ENCODE assay signal across 11 mouse cellular contexts in genomic region chr12:3809520-3810180, GRCm38 (mm10). TPM values are rescaled to one million over a fixed set of nuclear protein-coding genes. Genes with fewer than 3 reads are reported as not detected.
DNase-seq lines count a peak whose midpoint lies in the region; ATAC-seq and TF ChIP-seq lines count a peak whose summit lies in the region.
"Had no signal": no experiment of that assay in that cellular context is flagged by ENCODE, and none has a peak within 500 bp of the region (broad histone marks: within the 10 kb centered on the region; RNA-seq: fewer than 3 reads in every experiment).

No protein-coding gene starts in this region.

- no peak for DNase-seq in heart, postnatal 25 days (ENCODE audit: low spot score)
- DNase-seq in layer of hippocampus, adult 2 months (ENCODE audit: low spot score in 2 of 2), result no peak
- DNase-seq in layer of hippocampus, adult 18-20 months (ENCODE audit: low spot score in 2 of 2), result no peak
- no peak for DNase-seq in right cerebral cortex, postnatal 36 days (ENCODE audit: low spot score in 2 of 2)
- DNase-seq in frontal cortex, postnatal 36 days (ENCODE audit: low spot score in 2 of 2), result no peak
- DNase-seq: retina, postnatal 1 day; thymus, postnatal 25 days had no signal

- intact Hi-C loops in heart, postnatal 25 days (cut with DNase I), result loop anchor here (2.0 to 10.0 kb wide), 2 partner anchors 23 to 665 kb away; partner anchors contain the start of gene Ncoa1

- no peak overlapping the region for H3K4me3 ChIP-seq in heart, embryonic 12.5 days
- no peak overlapping the region; the same call in 1 of the 2 replicates for H3K4me3 ChIP-seq in layer of hippocampus, adult 2 months
- no peak overlapping the region for H3K4me3 ChIP-seq in embryonic facial prominence, embryonic 12.5 days
- no peak overlapping the region; the same call in 1 of the 2 replicates for H3K4me3 ChIP-seq in intestine, embryonic 15.5 days (replicated peaks)
- H3K4me3 ChIP-seq: heart, adult 2 months had no signal

- H3K27me3 ChIP-seq in heart, embryonic 12.5 days (replicated peaks), result peaks cover under 1% of the 10 kb centered on the region; the same call in 1 of the 2 replicates
- H3K27me3 ChIP-seq in embryonic facial prominence, embryonic 12.5 days, result no peaks in the 10 kb centered on the region
- H3K27me3 ChIP-seq in intestine, embryonic 15.5 days (replicated peaks), result no peaks in the 10 kb centered on the region

- peaks cover 5% of the 10 kb centered on the region; the same call in 1 of the 2 replicates for H3K36me3 ChIP-seq in heart, embryonic 12.5 days
- H3K36me3 ChIP-seq in embryonic facial prominence, embryonic 12.5 days, result no peaks in the 10 kb centered on the region
- no peaks in the 10 kb centered on the region; the same call in 1 of the 2 replicates for H3K36me3 ChIP-seq in intestine, embryonic 15.5 days

- H3K9ac ChIP-seq in heart, embryonic 12.5 days, result peak overlapping the region; percentile 46; the same call in 1 of the 2 replicates
- H3K9ac ChIP-seq in embryonic facial prominence, embryonic 12.5 days, result no peak overlapping the region
- no peak overlapping the region for H3K9ac ChIP-seq in intestine, embryonic 15.5 days

- peak overlapping the region; percentile 79 for H3K4me2 ChIP-seq in heart, embryonic 12.5 days
- peak overlapping the region; percentile 79; the same call in 1 of the 2 replicates for H3K4me2 ChIP-seq in embryonic facial prominence, embryonic 12.5 days (replicated peaks)
- peak overlapping the region; percentile 78 for H3K4me2 ChIP-seq in intestine, embryonic 15.5 days (replicated peaks)

- WGBS in heart, embryonic 12.5 days, result 51% methylated on average over 7 of the region's 7 CpGs
- 69% methylated on average over 7 of the region's 7 CpGs for WGBS in embryonic facial prominence, embryonic 12.5 days
- WGBS in intestine, embryonic 15.5 days, result 49% methylated on average over 7 of the region's 7 CpGs

- no peaks in the 10 kb centered on the region for H3K9me3 ChIP-seq in heart, embryonic 12.5 days (replicated peaks)
- no peaks in the 10 kb centered on the region for H3K9me3 ChIP-seq in embryonic facial prominence, embryonic 12.5 days
- H3K9me3 ChIP-seq in intestine, embryonic 15.5 days, result no peaks in the 10 kb centered on the region

- no peak for ATAC-seq in heart, embryonic 12.5 days (ENCODE audit: insufficient number of reproducible peaks, low FRiP score)
- no peak for ATAC-seq in embryonic facial prominence, embryonic 12.5 days (ENCODE audit: insufficient number of reproducible peaks, insufficient read depth, low FRiP score, low TSS enrichment)
- no peak for ATAC-seq in intestine, embryonic 15.5 days

- peaks cover 57% of the 10 kb centered on the region for H3K4me1 ChIP-seq in heart, embryonic 12.5 days (replicated peaks)
- H3K4me1 ChIP-seq in embryonic facial prominence, embryonic 12.5 days, result peaks cover 53% of the 10 kb centered on the region
- peaks cover 53% of the 10 kb centered on the region for H3K4me1 ChIP-seq in intestine, embryonic 15.5 days (replicated peaks)

- peak overlapping the region; percentile 99; the same call in 1 of the 2 replicates for H3K27ac ChIP-seq in heart, embryonic 12.5 days (ENCODE audit: poor library complexity, severe bottlenecking)
- H3K27ac ChIP-seq in layer of hippocampus, adult 2 months, result peak overlapping the region; percentile 68; the same call in 1 of the 2 replicates
- no peak overlapping the region for H3K27ac ChIP-seq in embryonic facial prominence, embryonic 12.5 days
- 0 out of 2 replicates have a peak overlapping the region, but pooled peaks have one; percentile 32 for H3K27ac ChIP-seq in intestine, embryonic 15.5 days

- no peak for TF ChIP-seq CTCF in layer of hippocampus, adult 2 months (conservative IDR thresholded peaks at IDR 0.05)

RNA-seq across cellular contexts. Expression of gene Dnmt3a, which starts 3.8 kb away (rescaled TPM):
- 139 and 142 TPM in 2 replicates for polyA plus RNA-seq in heart, embryonic 12.5 days (2016; fragmentation: Nextera tagmentation; extraction: Ambion mirVana)
- total RNA-seq in heart, postnatal 25 days (2021), result 10 to 100 TPM; 85.3 to 95.1 TPM
- 10 to 100 TPM; 70.3 to 82.5 TPM for total RNA-seq in layer of hippocampus, adult 2 months (2021)
- 10 to 100 TPM; 65.3 to 69.4 TPM for total RNA-seq in layer of hippocampus, adult 18-20 months (2021)
- 220 and 229 TPM in 2 replicates for polyA plus RNA-seq in embryonic facial prominence, embryonic 12.5 days (2016; fragmentation: Nextera tagmentation; extraction: Ambion mirVana)
- polyA plus RNA-seq in intestine, embryonic 15.5 days (2015; fragmentation: Nextera tagmentation; extraction: Ambion mirVana), result 114 and 120 TPM in 2 replicates
